Mouse (Mus musculus) CH12.LX (cell line): ENCODE measurements around the gene Polr2m. TPM values are rescaled to one million over a fixed set of nuclear protein-coding genes. Genes with fewer than 3 reads are reported as not detected.

Source experiments
- DNase-seq: peaks from one replicate; pipeline ENCODE4 v3.0.0-alpha.2; 2013; ENCODE audit errors: extremely low read depth
- H3K27ac ChIP-seq: 2 replicates; pipeline ENCODE4 v1.5.1; 2012; ENCODE audit warnings: low read depth, mild to moderate bottlenecking, control low read depth, moderate library complexity; ENCODE audit not compliant: insufficient read depth
- H3K27me3 ChIP-seq: replicated peaks from 2 replicates; pipeline ENCODE3; 2012; ENCODE audit warnings: inconsistent platforms
- H3K36me3 ChIP-seq, 2 experiments: replicated peaks in 1 of 2; 2 replicates each; pipeline versions ENCODE3 to v1.6.1; 2012; ENCODE audit warnings: inconsistent platforms in 1 of 2, low read length in 1 of 2, mild to moderate bottlenecking in 1 of 2, mixed read lengths in 1 of 2, moderate library complexity in 1 of 2; ENCODE audit not compliant: control insufficient read depth in 1 of 2, insufficient read depth in 1 of 2
- H3K4me1 ChIP-seq, 2 experiments: 2 replicates each; pipeline ENCODE4 v1.6.1; 2012; ENCODE audit warnings: inconsistent platforms in 1 of 2, moderate library complexity in 1 of 2; ENCODE audit not compliant: insufficient read depth in 2 of 2, control insufficient read depth in 1 of 2
- H3K4me2 ChIP-seq: 2 replicates; pipeline ENCODE4 v1.6.1; 2012; ENCODE audit warnings: low read depth, mild to moderate bottlenecking, control low read depth; ENCODE audit not compliant: poor library complexity, insufficient read depth, severe bottlenecking
- H3K4me3 ChIP-seq, 3 experiments: fragments of 150-350 bp in 1 of 3; sonication (generic) in 1 of 3; replicated peaks in 1 of 3; 2 replicates each; pipeline versions ENCODE3 to v1.5.1; 2011 to 2012; ENCODE audit warnings: low read depth in 2 of 3, low read length in 2 of 3, mild to moderate bottlenecking in 2 of 3, moderate library complexity in 2 of 3, control low read depth in 1 of 3, improper control_type of control experiment in 1 of 3, inconsistent platforms in 1 of 3, mixed read lengths in 1 of 3; ENCODE audit not compliant: poor library complexity in 1 of 3
- H3K79me2 ChIP-seq: replicated peaks from 2 replicates; pipeline ENCODE4 v1.6.1; 2012; ENCODE audit warnings: mild to moderate bottlenecking, moderate library complexity; ENCODE audit not compliant: control insufficient read depth, poor library complexity, insufficient read depth, severe bottlenecking; ENCODE audit errors: extremely low read depth
- H3K9ac ChIP-seq: 2 replicates; pipeline ENCODE4 v1.6.1; 2012; ENCODE audit warnings: low read depth, mild to moderate bottlenecking, control low read depth, moderate library complexity; ENCODE audit not compliant: insufficient read depth
- H3K9me3 ChIP-seq: replicated peaks from 2 replicates; pipeline ENCODE3; 2012; ENCODE audit warnings: low read length, inconsistent platforms, mixed read lengths
- BHLHE40 ChIP-seq: IDR thresholded peaks from 2 replicates; pipeline ENCODE4 v1.6.1; 2011; ENCODE audit warnings: mild to moderate bottlenecking, low read depth, low read length, improper control_type of control experiment
- CHD1 ChIP-seq: IDR thresholded peaks from 2 replicates; pipeline ENCODE4 v1.6.1; 2012; ENCODE audit warnings: low read depth, low read length, improper control_type of control experiment, inconsistent platforms
- CTCF ChIP-seq, 2 experiments: IDR thresholded peaks in 1 of 2; conservative IDR thresholded peaks in 1 of 2; 2 replicates each; pipeline ENCODE4 v1.5.1; 2011 to 2012; ENCODE audit warnings: low read depth in 2 of 2, low read length in 2 of 2, improper control_type of control experiment in 1 of 2, inconsistent platforms in 1 of 2, mild to moderate bottlenecking in 1 of 2, moderate library complexity in 1 of 2
- E2F4 ChIP-seq: IDR thresholded peaks from 2 replicates; pipeline ENCODE4 v1.6.1; 2011; ENCODE audit warnings: low read depth, low read length, improper control_type of control experiment; ENCODE audit not compliant: insufficient replicate concordance
- ELF1 ChIP-seq: IDR thresholded peaks from 2 replicates; pipeline ENCODE4 v1.6.1; 2014; ENCODE audit warnings: low read depth, mild to moderate bottlenecking, inconsistent platforms, low read length, improper control_type of control experiment
- EP300 ChIP-seq: IDR thresholded peaks from 2 replicates; pipeline ENCODE4 v1.6.1; 2011; ENCODE audit warnings: low read length, improper control_type of control experiment
- GABPA ChIP-seq: IDR thresholded peaks from 2 replicates; pipeline ENCODE4 v1.6.1; 2012; ENCODE audit warnings: low read depth, low read length, improper control_type of control experiment, inconsistent platforms; ENCODE audit not compliant: insufficient replicate concordance
- HCFC1 ChIP-seq: IDR thresholded peaks from 2 replicates; pipeline ENCODE4 v1.6.1; 2012; ENCODE audit warnings: low read depth, mild to moderate bottlenecking, inconsistent platforms, low read length, improper control_type of control experiment
- IRF4 ChIP-seq: IDR thresholded peaks from 2 replicates; pipeline ENCODE4 v1.6.1; 2014; ENCODE audit warnings: low read depth, mild to moderate bottlenecking, inconsistent platforms, low read length, improper control_type of control experiment
- JUND ChIP-seq: conservative IDR thresholded peaks from 2 replicates; pipeline ENCODE4 v1.6.1; 2011; ENCODE audit warnings: low read depth, low read length, improper control_type of control experiment
- MAFK ChIP-seq: IDR thresholded peaks from 2 replicates; pipeline ENCODE4 v1.6.1; 2011; ENCODE audit warnings: low read length, improper control_type of control experiment; ENCODE audit not compliant: insufficient replicate concordance
- MXI1 ChIP-seq: IDR thresholded peaks from 2 replicates; pipeline ENCODE4 v1.6.1; 2011; ENCODE audit warnings: mild to moderate bottlenecking, low read depth, low read length, improper control_type of control experiment
- NRF1 ChIP-seq: IDR thresholded peaks from 2 replicates; pipeline ENCODE4 v1.6.1; 2014; ENCODE audit warnings: low read depth, mild to moderate bottlenecking, inconsistent platforms, low read length, improper control_type of control experiment, moderate library complexity
- PAX5 ChIP-seq: IDR thresholded peaks from 2 replicates; pipeline ENCODE4 v1.6.1; 2012; ENCODE audit warnings: low read length, inconsistent platforms, mixed read lengths
- POLR2A ChIP-seq: IDR thresholded peaks from 2 replicates; pipeline ENCODE4 v1.6.1; 2011; ENCODE audit warnings: low read depth, mild to moderate bottlenecking, improper control_type of control experiment, low read length
- RAD21 ChIP-seq: IDR thresholded peaks from 2 replicates; pipeline ENCODE4 v1.6.1; 2011; ENCODE audit warnings: low read depth, mild to moderate bottlenecking, low read length, improper control_type of control experiment, moderate library complexity
- RCOR1 ChIP-seq: conservative IDR thresholded peaks from 2 replicates; pipeline ENCODE4 v1.6.1; 2012; ENCODE audit warnings: low read depth, mild to moderate bottlenecking, inconsistent platforms, low read length, improper control_type of control experiment
- USF1 ChIP-seq: IDR thresholded peaks from 2 replicates; pipeline ENCODE4 v1.6.1; 2014; ENCODE audit warnings: low read depth, mild to moderate bottlenecking, inconsistent platforms, low read length, improper control_type of control experiment
- ZC3H11A ChIP-seq: IDR thresholded peaks from 2 replicates; pipeline ENCODE4 v1.6.1; 2012; ENCODE audit warnings: low read depth, mild to moderate bottlenecking, inconsistent platforms, low read length, improper control_type of control experiment
- ZNF384 ChIP-seq: IDR thresholded peaks from 2 replicates; pipeline ENCODE4 v1.6.1; 2012; ENCODE audit warnings: low read depth, low read length, improper control_type of control experiment, inconsistent platforms
- dilution Hi-C: fragments of 300-500 bp; cut with MboI; formaldehyde crosslinking; loops from 2 replicates; pipeline ENCODE4 v1.14.3; 2020; ENCODE audit warnings: low sequenced_read_pairs; ENCODE audit not compliant: extremely low pct_unique_long_range_greater_than_20kb, extremely low pct_ligation_motif_present
- in situ Hi-C: fragments of 300-500 bp; cut with MboI; formaldehyde crosslinking; loops from 3 replicates; pipeline ENCODE4 v1.14.3; 2019; ENCODE audit warnings: low sequenced_read_pairs, low pct_ligation_motif_present, low pct_unique_long_range_greater_than_20kb, mixed read lengths
- polyA plus RNA-seq: library from polyadenylated mRNA; unstranded; fragments of >175 nt; gene quantifications from 2 replicates; pipeline ENCODE4 v1.2.1, GENCODE M21; 2012; ENCODE audit warnings: low read depth; ENCODE audit not compliant: insufficient read length
- total RNA-seq, 2 experiments: library from RNA; depleted of rRNA; stranded (reverse); fragments of 300-350 nt in 1 of 2; fragments of >200 nt in 1 of 2; gene quantifications; 2 replicates each; pipeline ENCODE4 v1.2.3; 2012 to 2014

Polr2m gene
- total and polyA plus RNA-seq, 3 experiments: 147 to 255 (median 224) TPM

DNA sequence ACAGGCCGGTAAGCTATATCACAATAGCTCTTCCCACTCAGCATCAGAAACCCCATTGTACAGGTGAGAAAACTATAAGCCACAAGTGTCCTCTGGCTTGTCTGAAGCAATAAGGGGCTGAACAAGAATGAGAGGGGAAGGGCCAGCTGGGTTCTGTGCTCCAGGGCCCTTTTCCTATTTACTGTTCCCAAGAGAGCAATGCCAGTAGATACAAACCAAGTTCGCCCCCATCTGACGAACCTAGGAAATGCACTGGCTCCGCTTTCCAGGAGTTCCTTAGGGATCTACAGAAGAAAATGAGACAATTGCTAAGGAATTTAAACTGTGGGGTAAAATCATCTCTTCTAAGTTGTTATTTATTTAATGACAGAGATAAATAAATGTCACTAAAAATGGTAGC, 38.2 kb downstream of the Polr2m start (continued):
- TF ChIP-seq BHLHE40: no peak
- no peak for TF ChIP-seq USF1

DNA sequence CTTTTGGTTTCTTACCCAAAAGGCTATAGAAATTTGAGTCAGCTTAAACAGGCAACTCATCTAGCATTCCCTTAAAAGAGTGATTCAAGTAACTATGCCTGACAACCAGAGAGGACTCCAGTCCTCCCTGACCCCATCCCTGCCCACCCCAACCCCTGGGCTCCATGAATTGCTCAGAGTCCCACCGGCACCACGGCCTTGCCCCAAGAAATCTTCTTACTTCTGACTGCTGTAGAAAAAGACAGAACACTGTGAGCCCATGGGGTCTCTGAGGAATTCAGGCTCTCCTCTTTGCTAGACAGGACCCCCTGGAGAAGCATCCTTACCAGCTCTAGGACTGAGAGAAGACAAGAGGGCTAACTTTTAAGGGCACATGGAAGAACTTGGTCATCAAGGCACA, 40.4 kb downstream of the Polr2m start:
- H3K4me1 ChIP-seq: no peaks in the 10 kb centered on the region
- in situ Hi-C loops: loop anchor here (10.0 kb wide), 1 partner anchor 231 kb away; the partner anchor contains the start of gene Aldh1a2
- TF ChIP-seq ZC3H11A (no peak), NRF1 (no peak), RAD21 (no peak), MAFK (no peak), CTCF (conservative IDR thresholded peaks at IDR 0.05 in 1 of 2, IDR thresholded peaks at IDR 0.05 in 1 of 2; ENCODE audit: low read depth in 2 of 2, low read length in 2 of 2) (no peak), POLR2A (no peak), ELF1 (no peak), GABPA (no peak), ZNF384 (no peak), JUND (no peak), RCOR1 (no peak), HCFC1 (no peak), USF1 (no peak), EP300 (no peak)
- H3K27me3 ChIP-seq: no peaks in the 10 kb centered on the region
- H3K9ac ChIP-seq: no peak overlapping the region
- H3K79me2 ChIP-seq: no peaks in the 10 kb centered on the region
- H3K4me2 ChIP-seq: no peak overlapping the region
- H3K36me3 ChIP-seq: no peaks in the 10 kb centered on the region
- DNase-seq: no peak
- no peak overlapping the region for H3K4me3 ChIP-seq
- H3K27ac ChIP-seq: no peak overlapping the region
- dilution Hi-C loops: no loop called here
- H3K9me3 ChIP-seq: no peaks in the 10 kb centered on the region

DNA sequence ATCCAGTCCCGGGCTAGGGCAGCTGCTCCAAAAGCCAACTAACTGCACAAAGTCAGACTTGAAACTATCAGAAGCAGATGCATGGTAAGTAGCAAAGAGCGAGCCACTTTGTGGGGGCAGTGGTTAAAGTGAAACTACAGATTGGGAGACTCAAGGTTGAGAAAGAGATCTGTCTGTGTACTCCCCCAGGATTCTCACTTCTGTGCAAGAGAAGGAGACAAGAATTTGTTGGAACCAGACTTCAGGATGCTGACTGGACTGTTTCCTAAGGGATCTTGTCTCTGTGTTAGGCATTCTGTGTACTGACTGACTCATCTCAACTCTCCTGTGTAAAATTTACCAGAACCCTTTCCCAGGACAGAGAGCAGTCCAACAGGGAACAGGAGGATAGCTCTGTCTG, 47.6 kb downstream of the Polr2m start:
- DNase-seq: no peak
- Histone ChIP-seq H3K4me2 (peak overlapping the region; percentile 45; the same call in 1 of the 2 replicates), H3K4me3 (no peak overlapping the region), H3K79me2 (no peaks in the 10 kb centered on the region), H3K4me1 (peaks cover 0 to 22% of the 10 kb centered on the region in 2 experiments; a peak in 2 of 4 replicates), H3K27ac (no peak overlapping the region), H3K9me3 (no peaks in the 10 kb centered on the region), H3K9ac (no peak overlapping the region), H3K36me3 (no peaks in the 10 kb centered on the region), H3K27me3 (no peaks in the 10 kb centered on the region)
- in situ Hi-C loops: no loop called here
- dilution Hi-C loops: no loop called here
- TF ChIP-seq MAFK (0 out of 2 replicates have a peak, but pooled peaks have one; percentile 44), CHD1 (no peak), BHLHE40 (no peak), MXI1 (no peak), E2F4 (no peak), IRF4 (no peak), PAX5 (no peak)

Other genes with a start within 250 kb of the Polr2m start
- 2.9 and 4.6 TPM in 2 replicates for gene Myzap, start 106.4 kb upstream of the Polr2m start, total RNA-seq (2012; rRNA removed)
- gene Myzap, start 106.4 kb upstream of the Polr2m start, total RNA-seq (2014; rRNA removed): 6.2 and 6.3 TPM in 2 replicates
- gene Myzap, start 106.4 kb upstream of the Polr2m start, polyA plus RNA-seq: 7.2 and 7.5 TPM in 2 replicates